Mouse (Mus musculus) erythroblast, embryonic 14.5 days (primary cell): ENCODE measurements at regions not wholly inside any gene's neighbourhood (a gene's known extent, or its start where the extent isn't known, plus 50 kb on each side); places are given as distances from the start of the nearest gene placed in this dataset.

Experiments
- GATA1 ChIP-seq: IDR thresholded peaks from 2 replicates; pipeline ENCODE4 v1.6.1; 2012; ENCODE audit warnings: low read length, inconsistent platforms, mixed read lengths
- TAL1 ChIP-seq: IDR thresholded peaks from 3 replicates; pipeline ENCODE4 v1.6.1; 2012; ENCODE audit warnings: low read length, inconsistent platforms, mixed read lengths

DNA sequence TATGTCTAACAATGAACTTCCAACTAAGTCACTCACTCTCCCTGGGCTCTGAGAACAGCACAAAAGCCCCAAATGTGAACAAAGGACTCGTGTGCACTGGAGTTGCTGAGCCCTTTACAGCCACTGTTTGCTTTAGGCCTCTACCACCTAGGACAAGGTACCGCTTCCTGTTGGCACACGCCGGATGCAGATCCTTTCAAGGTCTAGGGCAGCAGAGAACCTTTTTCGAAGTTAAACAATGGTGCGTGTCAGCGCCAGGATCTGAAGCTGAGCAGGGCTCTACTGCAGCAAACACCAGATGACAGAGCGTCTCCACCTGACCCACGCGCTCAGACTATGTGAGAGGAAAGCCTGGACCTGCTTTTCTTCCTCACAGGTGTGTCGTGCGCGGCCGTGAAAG, 207.0 kb upstream of the Mkln1 start:
- TF ChIP-seq GATA1 (no peak), TAL1 (no peak)
